Mouse (Mus musculus) forebrain, embryonic 15.5 days (tissue): Measurements from ENCODE around the gene Ifrd1. TPM values are rescaled to one million over a fixed set of nuclear protein-coding genes. Genes with fewer than 3 reads are reported as not detected.

ENCODE experiments used
- ATAC-seq: fragments of 200-750 bp; cut with Nextera tagmentation; replicated peaks from 2 replicates; pipeline ENCODE4 v1.8.0; 2017; ENCODE audit warnings: mild to moderate bottlenecking, moderate TSS enrichment, moderate library complexity
- H3K27ac ChIP-seq: fragments of 300-500 bp; sonication (generic); replicated peaks from 2 replicates; pipeline ENCODE4 v1.5.1; 2015; ENCODE audit warnings: mild to moderate bottlenecking, inconsistent platforms
- H3K27me3 ChIP-seq: fragments of 300-500 bp; sonication (generic); 2 replicates; pipeline ENCODE4 v1.6.1; 2015; ENCODE audit warnings: inconsistent platforms
- H3K36me3 ChIP-seq: fragments of 300-500 bp; sonication (generic); 2 replicates; pipeline ENCODE4 v1.6.1; 2015; ENCODE audit warnings: mild to moderate bottlenecking, inconsistent platforms
- H3K4me1 ChIP-seq: fragments of 300-500 bp; sonication (generic); 2 replicates; pipeline ENCODE4 v1.6.1; 2015; ENCODE audit warnings: inconsistent platforms
- H3K4me2 ChIP-seq: fragments of 300-500 bp; sonication (generic); replicated peaks from 2 replicates; pipeline ENCODE4 v1.6.1; 2015; ENCODE audit warnings: mild to moderate bottlenecking, inconsistent platforms
- H3K4me3 ChIP-seq: fragments of 300-500 bp; sonication (generic); 2 replicates; pipeline ENCODE4 v1.5.1; 2015; ENCODE audit warnings: mild to moderate bottlenecking, inconsistent platforms
- H3K9ac ChIP-seq: fragments of 300-500 bp; sonication (generic); replicated peaks from 2 replicates; pipeline ENCODE4 v1.6.1; 2015; ENCODE audit warnings: mild to moderate bottlenecking, inconsistent platforms
- H3K9me3 ChIP-seq: fragments of 300-500 bp; sonication (generic); 2 replicates; pipeline ENCODE4 v1.6.1; 2016; ENCODE audit warnings: inconsistent platforms
- WGBS: fragments of 180-500 bp; shearing (Covaris S2); methylation state at CpG from one replicate; pipeline ENCODE4 v1.1.7; 2015; ENCODE audit warnings: mixed read lengths; 5-methylcytosine and 5-hydroxymethylcytosine counted together
- polyA plus RNA-seq: library from polyadenylated mRNA; unstranded; fragments of >200 nt; fragmentation: Nextera tagmentation; extraction: Ambion mirVana; gene quantifications from 2 replicates; pipeline ENCODE4 v1.2.1, GENCODE M21; 2015

Gene Ifrd1
- 165 and 181 TPM in 2 replicates for polyA plus RNA-seq

DNA sequence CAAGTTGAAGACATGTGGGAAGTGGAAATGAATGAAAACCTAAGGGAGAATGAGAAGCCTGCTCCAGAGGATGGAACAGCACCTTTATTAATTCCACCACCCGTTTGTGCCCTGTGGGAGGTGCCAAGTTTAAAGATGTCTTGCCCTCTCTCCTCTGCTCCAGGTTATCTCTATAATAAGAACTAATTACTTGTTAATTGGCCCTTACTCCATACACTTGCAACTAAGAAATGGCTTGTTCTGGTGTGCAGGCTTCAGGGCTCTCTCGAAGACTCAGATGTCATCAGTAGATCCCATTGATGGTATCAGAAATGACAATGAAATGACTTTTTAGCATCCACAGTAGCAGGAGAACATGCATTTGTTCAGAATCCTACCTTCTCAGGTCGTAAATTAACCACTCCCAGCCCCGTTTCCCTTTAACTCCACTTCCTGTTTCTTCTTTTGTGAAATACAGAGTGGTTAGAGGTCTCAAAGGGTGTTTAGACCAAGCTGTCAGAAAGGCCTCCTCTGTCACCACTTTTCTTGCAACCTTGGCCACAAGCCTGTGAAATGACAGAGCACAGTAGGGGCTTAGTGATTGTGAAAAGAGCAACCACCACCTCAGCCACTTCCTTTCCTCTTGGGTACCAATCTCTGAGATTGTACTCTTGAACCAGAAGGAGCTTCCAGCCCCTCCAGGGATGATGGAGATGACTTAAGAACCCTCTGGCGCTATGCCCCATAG, at the start of gene Ifrd1:
Ifrd1 (minus strand) TSS at position 51 of the 727 bp plus-strand sequence.
- Histone ChIP-seq H3K9ac (no peak within 1 kb of the TSS), H3K4me1 (peaks cover 7% of the 10 kb centered on the region), H3K4me3 (no peak within 1 kb of the TSS), H3K27me3 (no peaks in the 10 kb centered on the region), H3K27ac (no peak within 1 kb of the TSS), H3K4me2 (no peak within 1 kb of the TSS), H3K9me3 (no peaks in the 10 kb centered on the region), H3K36me3 (no peaks in the 10 kb centered on the region)
- ATAC-seq: no peak
- 74% methylated on average over 5 of the region's 5 CpGs for WGBS

- H3K4me3 ChIP-seq: no peak overlapping the region
- H3K4me2 ChIP-seq: no peak overlapping the region
- 72% methylated on average over 4 of the region's 4 CpGs for WGBS
- no peaks in the 10 kb centered on the region for H3K27me3 ChIP-seq
- ATAC-seq: 0 out of 2 replicates have a peak, but pooled peaks have one; percentile 48
- H3K9ac ChIP-seq: no peak overlapping the region
- no peaks in the 10 kb centered on the region for H3K4me1 ChIP-seq
- no peaks in the 10 kb centered on the region for H3K36me3 ChIP-seq
- H3K9me3 ChIP-seq: no peaks in the 10 kb centered on the region
- H3K27ac ChIP-seq: no peak overlapping the region
Observed at GRCm38 (mm10) chr12:40286539-40286938, 38.2 kb upstream of the Ifrd1 start.

DNA sequence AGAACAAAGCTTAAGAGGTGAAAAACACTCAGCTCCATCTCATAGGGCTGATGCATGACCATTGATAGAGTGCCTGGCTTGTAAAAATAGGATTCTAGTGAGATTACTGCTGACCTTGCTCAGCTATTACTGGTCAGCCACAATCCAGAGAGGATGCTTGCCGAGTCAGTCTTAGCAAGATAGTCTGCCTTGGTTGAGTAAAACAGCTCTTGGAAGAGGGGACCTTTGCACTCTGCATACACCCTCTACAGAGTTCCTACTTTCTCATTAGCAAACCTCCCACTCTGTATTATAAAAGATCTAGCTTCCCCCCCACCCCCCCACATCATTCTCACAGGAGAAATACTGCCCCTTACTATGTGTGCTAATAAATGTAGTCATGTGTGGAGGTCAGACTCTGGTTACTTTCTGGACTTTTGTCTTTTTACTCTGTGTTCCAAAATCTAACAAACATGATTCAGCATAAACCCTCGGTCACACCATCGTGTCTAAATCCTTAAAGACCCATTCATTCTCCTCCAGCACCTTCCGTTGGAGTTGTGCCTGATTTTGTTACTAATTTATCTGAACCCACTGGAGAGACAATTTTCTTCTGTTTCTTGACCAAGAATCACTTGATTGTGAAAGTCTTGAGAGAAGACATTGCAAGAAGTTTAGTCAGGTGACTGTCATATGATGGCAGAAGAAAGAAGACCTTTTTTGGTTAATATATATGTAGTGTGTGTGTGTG, 32.5 kb upstream of the Ifrd1 start:
- H3K4me3 ChIP-seq: no peak overlapping the region
- WGBS: 78% methylated on average over 4 of the region's 4 CpGs
- no peak for ATAC-seq
- no peak overlapping the region for H3K27ac ChIP-seq
- H3K9me3 ChIP-seq: no peaks in the 10 kb centered on the region
- H3K4me2 ChIP-seq: no peak overlapping the region
- H3K9ac ChIP-seq: no peak overlapping the region
- no peaks in the 10 kb centered on the region for H3K4me1 ChIP-seq
- H3K27me3 ChIP-seq: no peaks in the 10 kb centered on the region
- no peaks in the 10 kb centered on the region for H3K36me3 ChIP-seq

DNA sequence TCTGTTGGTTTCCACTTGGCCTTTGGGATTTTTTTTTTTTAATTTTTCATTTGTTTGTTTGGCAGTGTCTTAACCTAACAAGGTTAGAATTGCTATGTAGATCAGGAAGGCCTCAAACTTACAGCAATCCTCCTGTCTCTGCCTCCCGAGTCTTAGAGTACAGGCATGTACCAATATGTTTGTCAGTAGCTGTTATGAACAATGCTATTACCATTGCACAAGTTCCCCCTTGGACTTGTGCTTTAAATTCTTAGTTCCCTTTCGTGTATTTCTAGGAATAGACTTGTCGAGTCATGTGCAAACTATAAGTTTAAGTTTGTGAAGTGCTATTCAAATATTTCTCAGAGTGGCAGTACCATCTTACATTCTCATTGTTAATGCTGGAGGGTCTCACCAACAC, 29.3 kb upstream of the Ifrd1 start:
- no peak for ATAC-seq
- no peak overlapping the region for H3K4me2 ChIP-seq
- no peaks in the 10 kb centered on the region for H3K36me3 ChIP-seq
- no peaks in the 10 kb centered on the region for H3K27me3 ChIP-seq
- H3K4me3 ChIP-seq: no peak overlapping the region
- no peaks in the 10 kb centered on the region for H3K4me1 ChIP-seq
- no peak overlapping the region for H3K9ac ChIP-seq
- 93% methylated on average over 3 of the region's 3 CpGs for WGBS
- H3K9me3 ChIP-seq: no peaks in the 10 kb centered on the region
- no peak overlapping the region for H3K27ac ChIP-seq

GRCm38 (mm10) chr12:40274931-40275330, 26.6 kb upstream of the Ifrd1 start:
- Histone ChIP-seq H3K4me1 (no peaks in the 10 kb centered on the region), H3K27ac (no peak overlapping the region), H3K4me2 (no peak overlapping the region), H3K36me3 (no peaks in the 10 kb centered on the region), H3K4me3 (no peak overlapping the region), H3K9me3 (no peaks in the 10 kb centered on the region), H3K27me3 (no peaks in the 10 kb centered on the region), H3K9ac (no peak overlapping the region)
- ATAC-seq: no peak

GRCm38 (mm10) chr12:40273339-40273738, 25.0 kb upstream of the Ifrd1 start:
- Histone ChIP-seq H3K4me1 (no peaks in the 10 kb centered on the region), H3K9me3 (no peaks in the 10 kb centered on the region), H3K27me3 (no peaks in the 10 kb centered on the region), H3K36me3 (no peaks in the 10 kb centered on the region), H3K27ac (no peak overlapping the region), H3K4me3 (no peak overlapping the region), H3K9ac (no peak overlapping the region), H3K4me2 (no peak overlapping the region)
- WGBS: 93% methylated on average over 4 of the region's 4 CpGs
- no peak for ATAC-seq

GRCm38 (mm10) chr12:40272710-40273109, 24.4 kb upstream of the Ifrd1 start:
- H3K9ac ChIP-seq: no peak overlapping the region
- no peak overlapping the region for H3K4me2 ChIP-seq
- H3K27me3 ChIP-seq: no peaks in the 10 kb centered on the region
- no peaks in the 10 kb centered on the region for H3K36me3 ChIP-seq
- H3K4me1 ChIP-seq: no peaks in the 10 kb centered on the region
- no peak for ATAC-seq
- H3K4me3 ChIP-seq: no peak overlapping the region
- H3K27ac ChIP-seq: no peak overlapping the region
- H3K9me3 ChIP-seq: no peaks in the 10 kb centered on the region
- WGBS: 91% methylated on average over 4 of the region's 4 CpGs

DNA sequence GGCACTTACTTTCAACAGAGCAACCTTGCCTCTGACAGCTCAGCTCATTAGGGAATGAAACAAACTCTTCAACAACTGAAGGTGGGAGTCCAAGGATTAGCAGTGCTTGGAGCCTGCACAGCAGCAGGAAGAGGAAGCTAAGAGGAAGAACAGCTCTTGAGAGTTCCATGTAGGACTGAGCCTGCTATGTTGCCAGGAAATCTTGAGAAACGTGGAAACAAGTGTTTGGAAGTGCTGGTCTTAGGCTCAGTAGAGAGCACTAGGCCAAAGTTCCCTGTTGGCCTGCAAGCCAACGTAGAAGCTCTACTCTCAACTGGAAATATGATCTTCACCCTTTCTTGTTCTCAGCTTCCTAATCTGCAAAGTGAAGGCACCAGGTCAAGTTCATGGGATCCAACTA, 20.0 kb upstream of the Ifrd1 start:
- no peaks in the 10 kb centered on the region for H3K9me3 ChIP-seq
- H3K4me2 ChIP-seq: no peak overlapping the region
- no peaks in the 10 kb centered on the region for H3K4me1 ChIP-seq
- no peak overlapping the region for H3K4me3 ChIP-seq
- 76% methylated on average over 2 of the region's 2 CpGs for WGBS
- no peak overlapping the region for H3K9ac ChIP-seq
- no peaks in the 10 kb centered on the region for H3K27me3 ChIP-seq
- no peak for ATAC-seq
- H3K36me3 ChIP-seq: no peaks in the 10 kb centered on the region
- no peak overlapping the region for H3K27ac ChIP-seq

DNA sequence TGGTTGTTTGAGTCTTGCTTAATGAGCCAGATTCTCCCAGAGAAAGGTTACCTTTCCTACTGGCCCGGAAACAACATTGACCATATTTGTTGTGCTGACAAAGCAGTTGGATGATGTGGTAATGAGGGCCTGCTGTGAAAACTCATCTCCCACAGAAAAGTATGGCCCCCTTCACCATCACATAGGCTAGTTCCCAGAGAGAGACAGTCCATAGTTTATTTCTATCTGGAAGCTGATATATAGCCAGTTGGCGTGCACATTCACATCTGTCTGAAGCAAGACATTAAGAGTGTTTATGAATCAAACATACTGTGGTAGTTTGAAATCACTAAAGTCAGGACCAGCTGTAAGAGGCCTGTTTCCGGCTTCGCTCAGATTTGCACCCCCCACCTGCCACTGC, 15.4 kb upstream of the Ifrd1 start:
- WGBS: 78% methylated on average over 4 of the region's 4 CpGs
- no peak overlapping the region for H3K4me3 ChIP-seq
- H3K27ac ChIP-seq: no peak overlapping the region
- no peak overlapping the region for H3K9ac ChIP-seq
- no peak overlapping the region for H3K4me2 ChIP-seq
- H3K9me3 ChIP-seq: no peaks in the 10 kb centered on the region
- H3K27me3 ChIP-seq: no peaks in the 10 kb centered on the region
- no peaks in the 10 kb centered on the region for H3K36me3 ChIP-seq
- H3K4me1 ChIP-seq: no peaks in the 10 kb centered on the region
- ATAC-seq: no peak

DNA sequence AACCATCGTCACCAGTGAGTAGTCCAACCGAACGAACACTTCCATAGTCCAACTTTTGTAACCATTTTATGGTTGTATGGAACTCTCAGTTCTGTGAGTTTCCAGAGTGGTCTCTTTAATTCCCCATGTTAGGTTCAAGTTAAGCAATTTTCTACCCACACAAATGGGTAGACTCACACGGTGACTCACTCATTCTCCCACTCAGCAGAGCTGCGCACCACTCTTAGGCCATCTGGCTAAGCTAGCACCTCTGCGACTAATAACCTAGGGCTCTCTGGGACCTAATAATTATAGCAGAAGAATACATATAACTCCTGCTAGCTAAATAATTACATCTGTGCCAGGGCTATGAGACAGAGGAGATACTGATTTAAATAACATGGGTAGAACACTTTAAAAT, 14.7 kb upstream of the Ifrd1 start:
- Histone ChIP-seq H3K36me3 (no peaks in the 10 kb centered on the region), H3K4me3 (no peak overlapping the region), H3K4me1 (no peaks in the 10 kb centered on the region), H3K4me2 (no peak overlapping the region), H3K9me3 (no peaks in the 10 kb centered on the region), H3K27ac (no peak overlapping the region), H3K27me3 (no peaks in the 10 kb centered on the region), H3K9ac (no peak overlapping the region)
- 89% methylated on average over 6 of the region's 6 CpGs for WGBS
- no peak for ATAC-seq

DNA sequence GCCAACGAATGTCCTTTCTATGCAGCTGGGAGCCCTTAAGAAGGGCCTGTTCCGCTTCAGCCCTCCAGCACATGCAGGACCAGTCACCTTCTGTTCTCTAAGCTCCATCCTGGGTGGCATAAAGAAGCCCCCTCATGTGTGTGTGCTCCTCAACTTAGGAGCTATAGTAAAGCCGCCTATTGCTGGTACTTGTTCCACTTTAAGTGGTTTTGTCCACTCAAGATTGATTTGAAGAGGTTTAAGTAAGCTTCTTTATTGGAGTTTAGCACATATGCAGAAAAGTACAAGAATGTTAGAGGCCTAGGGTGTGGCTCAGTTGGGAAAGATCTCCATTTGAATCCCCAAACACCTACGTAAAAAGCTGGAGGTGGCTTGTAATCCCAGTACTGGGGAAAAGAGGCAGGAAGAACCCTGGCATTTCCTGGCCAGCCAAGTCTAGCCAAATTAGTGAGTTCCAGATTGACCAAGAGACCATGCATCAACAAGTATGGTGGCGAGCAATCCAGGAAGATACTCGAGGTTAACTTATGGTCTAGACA, 10.2 kb upstream of the Ifrd1 start:
- Histone ChIP-seq H3K4me1 (no peaks in the 10 kb centered on the region), H3K36me3 (no peaks in the 10 kb centered on the region), H3K27me3 (no peaks in the 10 kb centered on the region), H3K4me3 (no peak overlapping the region), H3K9ac (no peak overlapping the region), H3K4me2 (no peak overlapping the region), H3K27ac (no peak overlapping the region), H3K9me3 (no peaks in the 10 kb centered on the region)
- WGBS: 86% methylated on average over 6 of the region's 6 CpGs
- no peak for ATAC-seq

- Histone ChIP-seq H3K9ac (no peak overlapping the region), H3K4me2 (no peak overlapping the region), H3K27me3 (no peaks in the 10 kb centered on the region), H3K36me3 (no peaks in the 10 kb centered on the region), H3K4me3 (no peak overlapping the region), H3K4me1 (no peaks in the 10 kb centered on the region), H3K9me3 (no peaks in the 10 kb centered on the region), H3K27ac (no peak overlapping the region)
- peak; percentile 92 for ATAC-seq
- WGBS: under 1% methylated on average over 8 of the region's 8 CpGs
Observed at GRCm38 (mm10) chr12:40257226-40257625, 8.9 kb upstream of the Ifrd1 start.
